Mouse (Mus musculus) forebrain, embryonic 15.5 days (tissue): ENCODE data around the gene Hspe1. TPM values are rescaled to one million over a fixed set of nuclear protein-coding genes. Genes with fewer than 3 reads are reported as not detected.
"Not testable (repeated sequence)": the region's sequence is repeated elsewhere in the genome, so short reads cannot be mapped to it uniquely, and the experiment has no call there.

Experiments
- ATAC-seq: fragments of 200-750 bp; cut with Nextera tagmentation; replicated peaks from 2 replicates; pipeline ENCODE4 v1.8.0; 2017; ENCODE audit warnings: mild to moderate bottlenecking, moderate TSS enrichment, moderate library complexity
- H3K27ac ChIP-seq: fragments of 300-500 bp; sonication (generic); replicated peaks from 2 replicates; pipeline ENCODE4 v1.5.1; 2015; ENCODE audit warnings: mild to moderate bottlenecking, inconsistent platforms
- H3K27me3 ChIP-seq: fragments of 300-500 bp; sonication (generic); 2 replicates; pipeline ENCODE4 v1.6.1; 2015; ENCODE audit warnings: inconsistent platforms
- H3K36me3 ChIP-seq: fragments of 300-500 bp; sonication (generic); 2 replicates; pipeline ENCODE4 v1.6.1; 2015; ENCODE audit warnings: mild to moderate bottlenecking, inconsistent platforms
- H3K4me1 ChIP-seq: fragments of 300-500 bp; sonication (generic); 2 replicates; pipeline ENCODE4 v1.6.1; 2015; ENCODE audit warnings: inconsistent platforms
- H3K4me2 ChIP-seq: fragments of 300-500 bp; sonication (generic); replicated peaks from 2 replicates; pipeline ENCODE4 v1.6.1; 2015; ENCODE audit warnings: mild to moderate bottlenecking, inconsistent platforms
- H3K4me3 ChIP-seq: fragments of 300-500 bp; sonication (generic); 2 replicates; pipeline ENCODE4 v1.5.1; 2015; ENCODE audit warnings: mild to moderate bottlenecking, inconsistent platforms
- H3K9ac ChIP-seq: fragments of 300-500 bp; sonication (generic); replicated peaks from 2 replicates; pipeline ENCODE4 v1.6.1; 2015; ENCODE audit warnings: mild to moderate bottlenecking, inconsistent platforms
- H3K9me3 ChIP-seq: fragments of 300-500 bp; sonication (generic); 2 replicates; pipeline ENCODE4 v1.6.1; 2016; ENCODE audit warnings: inconsistent platforms
- WGBS: fragments of 180-500 bp; shearing (Covaris S2); methylation state at CpG from one replicate; pipeline ENCODE4 v1.1.7; 2015; ENCODE audit warnings: mixed read lengths; 5-methylcytosine and 5-hydroxymethylcytosine counted together
- polyA plus RNA-seq: library from polyadenylated mRNA; unstranded; fragments of >200 nt; fragmentation: Nextera tagmentation; extraction: Ambion mirVana; gene quantifications from 2 replicates; pipeline ENCODE4 v1.2.1, GENCODE M21; 2015

The Hspe1 gene
- polyA plus RNA-seq, 1 experiment from 2014 or later, result 253 TPM

DNA sequence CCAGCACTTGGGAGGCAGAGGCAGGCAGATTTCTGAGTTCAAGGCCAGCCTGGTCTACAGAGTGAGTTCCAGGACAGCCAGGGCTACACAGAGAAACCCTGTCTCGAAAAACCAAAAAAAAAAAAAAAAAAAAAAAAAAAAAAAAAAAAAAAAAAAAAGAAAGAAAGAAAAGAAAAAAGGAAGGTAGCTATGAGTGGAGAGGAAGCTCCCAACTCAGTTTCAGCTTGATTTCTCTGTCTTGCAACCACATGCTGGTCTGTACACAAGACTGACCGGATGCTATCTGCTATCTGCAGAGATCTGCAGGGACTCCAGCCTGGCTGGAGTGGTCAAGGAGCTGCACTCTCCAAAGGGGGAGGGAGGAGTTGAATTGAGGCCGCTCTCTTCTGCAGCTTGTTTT, 29.5 kb upstream of the Hspe1 start:
- not testable (repeated sequence) for H3K27ac ChIP-seq, H3K36me3 ChIP-seq, ATAC-seq, H3K4me2 ChIP-seq, H3K4me3 ChIP-seq, H3K9ac ChIP-seq, H3K4me1 ChIP-seq, H3K9me3 ChIP-seq, H3K27me3 ChIP-seq
- WGBS, result 92% methylated on average over 2 of the region's 3 CpGs

DNA sequence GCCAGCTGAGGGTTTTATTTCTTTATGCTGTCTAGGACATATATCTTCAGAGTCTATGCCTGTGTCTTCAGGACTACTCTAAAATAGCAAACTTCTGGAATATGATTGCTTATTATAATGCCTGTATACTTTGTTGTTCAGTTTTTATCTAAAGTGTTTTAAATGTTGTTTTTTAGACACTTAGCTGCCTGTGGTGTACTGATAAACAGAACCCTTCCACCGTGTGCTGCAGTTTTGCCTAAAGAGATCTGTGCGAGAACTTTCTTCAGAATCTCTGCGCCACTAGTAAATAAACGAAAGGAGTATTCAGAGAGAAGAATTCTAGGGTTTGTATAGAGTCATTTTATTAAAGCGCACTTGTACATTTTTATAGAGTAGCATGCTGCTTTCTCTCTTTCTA, 26.8 kb upstream of the Hspe1 start:
- H3K4me3 ChIP-seq, result no peak overlapping the region
- H3K27me3 ChIP-seq, result no peaks in the 10 kb centered on the region
- H3K36me3 ChIP-seq, result peaks cover 21% of the 10 kb centered on the region
- no peaks in the 10 kb centered on the region for H3K4me1 ChIP-seq
- ATAC-seq, result no peak
- H3K9ac ChIP-seq, result no peak overlapping the region
- no peaks in the 10 kb centered on the region for H3K9me3 ChIP-seq
- WGBS, result 92% methylated on average over 5 of the region's 5 CpGs
- H3K27ac ChIP-seq, result no peak overlapping the region
- no peak overlapping the region for H3K4me2 ChIP-seq

DNA sequence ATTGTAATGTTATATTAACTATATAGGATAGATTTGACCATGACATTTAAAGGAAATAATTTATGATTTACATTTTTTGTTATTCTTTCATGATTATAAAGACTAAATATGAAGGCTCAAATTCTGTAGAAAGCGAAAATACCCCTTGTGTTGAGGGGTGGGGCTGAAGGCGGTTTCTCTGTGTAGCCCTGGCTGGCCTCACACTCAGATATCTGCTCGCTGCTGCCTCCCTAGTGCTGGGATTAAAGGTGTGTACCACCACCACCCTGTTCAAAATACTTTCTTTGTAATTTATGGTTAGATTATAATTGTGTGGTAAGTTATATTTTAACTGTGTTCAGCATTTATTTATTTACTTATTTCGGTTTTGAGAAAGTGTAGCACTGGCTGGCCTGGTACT, 26.2 kb upstream of the Hspe1 start:
- Histone ChIP-seq H3K27ac (no peak overlapping the region), H3K4me3 (no peak overlapping the region), H3K4me2 (no peak overlapping the region), H3K27me3 (no peaks in the 10 kb centered on the region), H3K36me3 (peaks cover 28% of the 10 kb centered on the region), H3K9ac (no peak overlapping the region), H3K4me1 (no peaks in the 10 kb centered on the region), H3K9me3 (no peaks in the 10 kb centered on the region)
- no peak for ATAC-seq
- WGBS, result 91% methylated on average over 4 of the region's 4 CpGs

DNA sequence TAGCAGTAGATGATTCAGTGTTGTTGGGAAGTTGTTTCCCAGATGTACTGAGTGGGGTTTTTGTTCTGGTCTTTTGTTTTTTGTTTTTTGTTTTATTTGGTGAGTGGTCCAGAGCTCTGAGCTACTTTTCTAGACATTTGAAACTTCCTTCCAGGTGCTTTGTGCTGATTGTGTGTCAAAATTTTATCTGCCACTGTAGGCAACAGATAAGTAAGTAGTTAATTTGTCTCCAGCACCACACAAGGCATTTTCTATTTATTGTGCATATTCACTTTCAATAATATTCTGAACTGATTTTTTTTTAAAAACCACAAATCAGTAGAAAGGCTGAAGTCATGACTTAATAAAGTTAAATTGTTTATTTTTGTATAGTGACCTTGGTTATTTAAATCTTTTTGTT, 15.6 kb upstream of the Hspe1 start:
- not testable (repeated sequence) for H3K27ac ChIP-seq, H3K9me3 ChIP-seq, H3K4me2 ChIP-seq, H3K27me3 ChIP-seq, H3K9ac ChIP-seq, ATAC-seq, H3K4me3 ChIP-seq, H3K4me1 ChIP-seq
- peaks cover 40% of the 10 kb centered on the region for H3K36me3 ChIP-seq

DNA sequence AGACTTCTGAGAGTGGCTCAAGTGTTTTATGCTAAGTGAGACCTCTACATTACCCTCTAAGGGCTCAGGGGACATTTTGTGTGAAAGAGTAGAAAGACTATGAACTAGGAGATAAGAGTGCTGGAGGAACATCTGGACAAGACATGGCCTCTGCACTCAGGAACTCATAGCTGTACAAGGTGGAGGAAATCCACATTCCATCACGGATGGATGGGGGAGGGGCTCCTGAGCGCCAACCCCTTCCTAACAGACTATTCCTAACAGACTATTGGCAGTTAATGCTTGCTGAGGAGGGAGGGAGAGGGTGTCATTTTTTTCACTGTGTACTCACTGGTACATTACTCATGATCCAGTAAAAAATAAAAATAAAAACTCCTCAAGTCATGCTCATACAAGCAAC, 13.2 kb upstream of the Hspe1 start:
- ATAC-seq, result no peak
- no peak overlapping the region for H3K4me3 ChIP-seq
- H3K27me3 ChIP-seq, result no peaks in the 10 kb centered on the region
- H3K9ac ChIP-seq, result no peak overlapping the region
- 59% methylated on average over 2 of the region's 2 CpGs for WGBS
- H3K36me3 ChIP-seq, result peaks cover 42% of the 10 kb centered on the region
- no peak overlapping the region for H3K4me2 ChIP-seq
- H3K4me1 ChIP-seq, result no peaks in the 10 kb centered on the region
- H3K9me3 ChIP-seq, result no peaks in the 10 kb centered on the region
- H3K27ac ChIP-seq, result no peak overlapping the region

DNA sequence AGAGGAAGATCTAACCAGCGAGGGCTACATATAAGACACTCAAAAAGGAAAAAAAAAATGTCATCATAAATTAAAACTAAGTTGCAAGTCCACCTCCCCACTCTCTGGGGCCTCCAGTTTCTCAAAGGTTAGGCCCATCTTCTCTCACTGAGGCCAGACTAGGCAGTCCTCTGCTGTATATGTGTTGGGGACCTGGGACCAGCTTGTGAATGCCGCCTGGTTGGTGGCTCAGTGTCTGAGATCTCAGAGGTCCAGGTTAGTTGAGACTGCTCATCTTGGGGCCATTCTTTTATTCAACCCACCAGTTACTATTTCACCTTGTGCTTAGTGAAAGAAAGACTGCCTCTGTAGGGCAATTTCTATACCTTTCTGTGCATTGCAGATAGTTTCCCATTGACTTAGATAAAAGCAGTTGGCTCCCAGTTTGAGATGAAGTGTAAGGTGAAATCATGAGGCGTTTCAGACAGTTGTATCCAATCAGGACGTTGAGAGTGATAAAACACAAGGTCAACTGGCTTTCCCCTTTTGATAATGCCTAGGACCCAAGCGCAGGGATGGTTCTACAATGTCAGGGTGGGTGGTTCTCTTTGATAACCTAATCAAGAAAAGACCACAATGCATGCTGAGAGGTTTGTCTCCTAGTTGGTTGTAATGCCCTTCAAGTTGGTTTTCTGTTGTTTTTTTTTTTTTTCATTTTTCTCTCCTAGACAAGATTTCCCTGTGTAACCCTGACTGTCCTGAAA, 12.1 kb upstream of the Hspe1 start:
- no peak for ATAC-seq
- Histone ChIP-seq H3K27me3 (no peaks in the 10 kb centered on the region), H3K9ac (no peak overlapping the region), H3K9me3 (no peaks in the 10 kb centered on the region), H3K4me2 (no peak overlapping the region), H3K4me3 (no peak overlapping the region), H3K4me1 (no peaks in the 10 kb centered on the region), H3K27ac (no peak overlapping the region), H3K36me3 (peaks cover 51% of the 10 kb centered on the region)
- 78% methylated on average over 5 of the region's 5 CpGs for WGBS

DNA sequence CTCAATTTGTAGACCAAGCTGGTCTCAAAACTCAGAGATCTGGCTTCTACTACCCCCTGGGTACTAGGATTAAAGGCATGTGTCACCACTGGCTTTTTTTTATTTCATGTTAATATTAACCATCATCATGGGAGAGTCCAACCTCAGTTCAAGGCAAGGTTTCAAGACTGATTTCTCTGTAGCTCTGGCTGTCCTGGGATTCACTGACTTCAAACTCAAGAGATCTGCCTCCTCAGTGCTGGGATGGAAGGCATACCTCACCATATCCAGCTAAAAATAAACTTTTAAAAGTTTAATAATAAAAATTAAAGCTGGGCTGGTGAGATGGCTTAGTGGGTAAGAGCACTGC, 11.6 kb upstream of the Hspe1 start:
- H3K4me2 ChIP-seq, result no peak overlapping the region
- H3K4me3 ChIP-seq, result no peak overlapping the region
- H3K36me3 ChIP-seq, result peaks cover 53% of the 10 kb centered on the region
- no peak overlapping the region for H3K9ac ChIP-seq
- no peak overlapping the region for H3K27ac ChIP-seq
- H3K4me1 ChIP-seq, result no peaks in the 10 kb centered on the region
- no peaks in the 10 kb centered on the region for H3K9me3 ChIP-seq
- ATAC-seq, result no peak
- no peaks in the 10 kb centered on the region for H3K27me3 ChIP-seq

DNA sequence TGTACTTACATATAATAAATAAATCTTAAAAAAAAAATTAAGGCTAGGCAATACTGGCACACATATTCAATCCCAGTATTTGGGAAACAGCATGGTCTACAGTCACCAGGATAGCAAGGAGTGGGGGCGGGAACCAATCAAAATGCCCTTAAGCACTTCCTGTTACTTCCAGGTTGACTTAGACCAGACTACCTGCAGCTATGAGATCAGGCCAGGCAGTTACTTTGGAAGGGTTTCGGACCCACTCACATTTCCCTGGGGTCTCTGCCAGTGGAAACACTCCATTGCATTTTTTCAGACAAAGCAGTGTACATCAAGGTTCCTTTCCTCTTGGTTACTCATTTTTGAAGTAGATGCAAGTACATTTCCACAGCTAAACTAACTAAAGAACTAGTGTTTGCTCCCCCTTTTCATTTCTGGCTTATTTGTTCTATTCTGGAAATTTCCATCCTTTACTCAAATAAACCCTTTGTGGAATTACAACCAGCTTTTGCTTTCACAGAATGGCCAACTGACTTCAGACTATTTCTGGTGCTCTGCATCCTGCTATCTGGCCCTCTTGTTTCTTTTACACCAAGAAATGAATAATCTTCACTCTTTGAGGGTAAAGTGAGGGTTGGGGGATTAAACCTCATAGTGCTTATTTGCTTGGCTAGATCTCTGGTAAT, 10.9 kb upstream of the Hspe1 start:
- no peak overlapping the region for H3K4me3 ChIP-seq
- no peak overlapping the region for H3K27ac ChIP-seq
- H3K4me2 ChIP-seq, result no peak overlapping the region
- H3K9me3 ChIP-seq, result no peaks in the 10 kb centered on the region
- peaks cover 53% of the 10 kb centered on the region for H3K36me3 ChIP-seq
- no peaks in the 10 kb centered on the region for H3K27me3 ChIP-seq
- H3K4me1 ChIP-seq, result no peaks in the 10 kb centered on the region
- 89% methylated on average over 2 of the region's 2 CpGs for WGBS
- no peak for ATAC-seq
- no peak overlapping the region for H3K9ac ChIP-seq

DNA sequence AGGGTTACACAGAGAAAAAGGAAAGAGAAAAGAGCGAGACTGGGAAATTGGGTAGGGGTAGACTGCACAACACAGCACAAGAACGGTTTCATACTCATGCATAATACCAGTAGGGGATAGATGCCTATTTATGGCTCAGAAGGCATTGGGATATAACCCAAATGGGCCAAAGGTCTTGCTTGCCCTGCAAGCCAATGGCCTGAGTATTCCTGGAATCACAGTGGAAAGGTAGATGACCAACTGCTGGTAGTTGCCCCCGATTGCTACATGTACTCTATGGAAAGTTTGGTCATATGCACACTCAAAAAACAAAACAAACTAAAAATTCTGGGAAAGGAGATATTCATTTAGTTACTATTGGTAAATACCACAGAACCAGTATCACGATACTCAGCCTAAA, 8.3 kb upstream of the Hspe1 start:
- WGBS, result 94% methylated on average over 4 of the region's 4 CpGs
- no peak for ATAC-seq

DNA sequence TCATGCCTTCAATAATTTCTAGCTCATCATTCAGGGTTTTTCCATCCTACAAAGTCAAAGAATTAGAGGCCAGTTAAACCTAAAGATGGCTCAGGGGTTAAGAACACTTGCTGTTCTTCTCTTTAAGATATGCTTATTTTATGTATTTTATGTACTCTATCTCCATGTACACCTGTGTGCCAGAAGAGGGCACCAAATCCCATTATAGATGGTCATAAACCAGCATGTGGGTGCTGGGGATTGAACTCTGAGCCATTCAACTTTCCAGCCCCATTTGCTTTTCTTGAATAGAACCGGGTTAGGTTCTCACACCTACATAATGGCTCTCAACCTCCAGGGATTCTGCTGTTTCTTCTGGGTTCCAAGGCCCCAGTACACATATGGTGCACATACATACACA, 5.8 kb upstream of the Hspe1 start:
- no peak overlapping the region for H3K4me3 ChIP-seq
- no peak overlapping the region for H3K9ac ChIP-seq
- H3K27me3 ChIP-seq, result no peaks in the 10 kb centered on the region
- peaks cover 68% of the 10 kb centered on the region for H3K36me3 ChIP-seq
- H3K9me3 ChIP-seq, result no peaks in the 10 kb centered on the region
- WGBS, result 75% methylated on average over 1 of the region's 1 CpGs
- H3K4me1 ChIP-seq, result peaks cover 25% of the 10 kb centered on the region
- no peak overlapping the region for H3K27ac ChIP-seq
- no peak overlapping the region for H3K4me2 ChIP-seq
- no peak for ATAC-seq

More for the DNA sequence above, 8.3 kb upstream of the Hspe1 start:
- H3K4me3 ChIP-seq, result no peak overlapping the region
- H3K9ac ChIP-seq, result no peak overlapping the region
- H3K36me3 ChIP-seq, result peaks cover 69% of the 10 kb centered on the region
- H3K27ac ChIP-seq, result no peak overlapping the region
- H3K4me1 ChIP-seq, result peaks cover 7% of the 10 kb centered on the region; the same call in 1 of the 2 replicates
- H3K4me2 ChIP-seq, result no peak overlapping the region
- no peaks in the 10 kb centered on the region for H3K9me3 ChIP-seq
- H3K27me3 ChIP-seq, result no peaks in the 10 kb centered on the region

DNA sequence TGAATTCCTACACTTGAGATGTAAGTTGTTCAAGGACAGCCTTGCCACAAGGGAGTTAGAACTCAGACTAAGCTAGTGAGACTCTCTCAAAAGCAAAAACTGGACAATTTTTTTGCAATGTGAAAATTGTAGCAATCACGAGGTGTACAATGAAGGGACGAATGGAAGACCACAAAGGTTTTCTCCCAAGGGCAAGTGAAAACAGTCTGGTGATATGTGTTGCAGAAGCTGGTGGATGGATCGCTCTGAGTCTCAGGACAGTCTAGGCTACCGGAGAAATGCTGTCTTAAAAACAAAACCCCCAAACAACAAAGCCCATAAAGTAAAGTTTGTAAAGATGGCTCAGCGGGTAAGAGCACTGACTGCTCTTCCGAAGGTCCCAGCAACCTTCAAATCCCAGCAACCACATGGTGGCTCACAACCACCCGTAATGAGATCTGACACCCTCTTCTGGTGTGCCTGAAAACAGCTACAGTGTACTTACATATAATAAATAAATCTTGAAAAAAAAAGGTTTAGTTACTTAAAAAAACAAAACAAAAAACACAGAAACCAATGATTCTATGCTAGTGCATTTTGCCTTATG, 2.1 kb upstream of the Hspe1 start:
- ATAC-seq, result no peak
- H3K36me3 ChIP-seq, result peaks cover 43% of the 10 kb centered on the region
- H3K9me3 ChIP-seq, result no peaks in the 10 kb centered on the region
- no peak overlapping the region for H3K9ac ChIP-seq
- no peak overlapping the region for H3K27ac ChIP-seq
- no peaks in the 10 kb centered on the region for H3K27me3 ChIP-seq
- H3K4me1 ChIP-seq, result peaks cover 42% of the 10 kb centered on the region
- peak overlapping the region; percentile 91 for H3K4me2 ChIP-seq
- 54% methylated on average over 7 of the region's 7 CpGs for WGBS
- H3K4me3 ChIP-seq, result peak overlapping the region; percentile 100

DNA sequence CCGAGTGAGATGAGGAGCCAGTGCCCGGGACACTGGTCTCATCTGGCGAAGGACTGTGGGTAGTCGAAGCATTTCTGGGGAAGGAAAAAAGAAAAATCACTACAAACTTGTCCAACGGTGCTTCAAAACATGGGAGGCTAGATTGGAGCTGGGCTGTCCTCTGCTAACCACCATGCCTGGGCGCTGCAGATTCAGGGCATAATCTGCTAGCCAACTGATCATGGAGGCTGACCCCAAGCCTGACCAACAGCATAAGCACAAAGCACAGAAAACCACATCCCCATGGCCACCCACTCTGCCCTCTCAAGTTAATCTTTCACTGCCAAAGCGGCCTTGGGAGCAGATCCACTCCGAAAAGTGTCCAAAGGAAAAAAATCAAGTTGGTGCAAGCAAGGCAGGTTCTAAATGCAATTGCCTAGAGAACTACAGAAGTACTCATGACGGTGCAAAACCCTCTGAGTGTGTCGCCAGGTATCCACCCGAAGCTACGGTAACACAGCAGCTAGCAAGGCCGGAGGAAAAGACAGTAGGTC, 998 bp upstream of the Hspe1 start:
- Histone ChIP-seq H3K4me1 (peaks cover 42% of the 10 kb centered on the region), H3K27me3 (no peaks in the 10 kb centered on the region)
- ATAC-seq, result no peak

More for the DNA sequence above, 998 bp upstream of the Hspe1 start:
- Histone ChIP-seq H3K27ac (peak overlapping the region; percentile 96), H3K9me3 (no peaks in the 10 kb centered on the region), H3K36me3 (peaks cover 40% of the 10 kb centered on the region), H3K9ac (peak overlapping the region; percentile 99), H3K4me2 (peak overlapping the region; percentile 91), H3K4me3 (peak overlapping the region; percentile 100)
- WGBS, result 1% methylated on average over 13 of the region's 13 CpGs
